Mouse (Mus musculus) erythroblast, embryonic 14.5 days (primary cell): ENCODE results near the gene Cfap69. TPM values are rescaled to one million over a fixed set of nuclear protein-coding genes. Genes with fewer than 3 reads are reported as not detected.
A peak's percentile ranks its signal among the peaks of the same experiment; 100 is the strongest.

Source experiments
- H3K27me3 ChIP-seq: 2 replicates; pipeline ENCODE4 v1.6.1; 2012; ENCODE audit warnings: inconsistent platforms; ENCODE audit not compliant: control insufficient read depth
- H3K36me3 ChIP-seq: 2 replicates; pipeline ENCODE4 v1.6.1; 2012; ENCODE audit warnings: mild to moderate bottlenecking, inconsistent platforms; ENCODE audit not compliant: control insufficient read depth
- H3K4me1 ChIP-seq: 2 replicates; pipeline ENCODE4 v1.6.1; 2012; ENCODE audit warnings: inconsistent platforms; ENCODE audit not compliant: control insufficient read depth
- H3K4me3 ChIP-seq: replicated peaks from 2 replicates; pipeline ENCODE3; 2012; ENCODE audit warnings: moderate library complexity, mild to moderate bottlenecking, inconsistent platforms
- H3K9me3 ChIP-seq: 2 replicates; pipeline ENCODE4 v1.6.1; 2012; ENCODE audit warnings: low read length, inconsistent platforms, mixed read lengths; ENCODE audit not compliant: control insufficient read depth
- GATA1 ChIP-seq: IDR thresholded peaks from 2 replicates; pipeline ENCODE4 v1.6.1; 2012; ENCODE audit warnings: low read length, inconsistent platforms, mixed read lengths
- TAL1 ChIP-seq: IDR thresholded peaks from 3 replicates; pipeline ENCODE4 v1.6.1; 2012; ENCODE audit warnings: low read length, inconsistent platforms, mixed read lengths
- polyA plus RNA-seq: library from polyadenylated mRNA; stranded (reverse); fragments of >175 nt; gene quantifications from 2 replicates; pipeline ENCODE4 v1.2.3, GENCODE M21; 2012

Cfap69 gene
- polyA plus RNA-seq, 1 experiment: 0.01 TPM

GRCm38 (mm10) chr5:5573749-5574317 lies 90.2 kb downstream of the Cfap69 start, which contains the start of gene Gm8773:
TSS of gene Gm8773 (plus strand) at chr5:5573799.
- Histone ChIP-seq H3K27me3 (peaks cover 7% of the 10 kb centered on the region), H3K36me3 (no peaks in the 10 kb centered on the region), H3K4me3 (peak within 1 kb of the TSS; percentile 49), H3K9me3 (no peaks in the 10 kb centered on the region), H3K4me1 (peaks cover 5% of the 10 kb centered on the region)
- TF ChIP-seq TAL1 (no peak), GATA1 (no peak)

- Histone ChIP-seq H3K4me3 (no peak overlapping the region), H3K36me3 (no peaks in the 10 kb centered on the region), H3K27me3 (no peaks in the 10 kb centered on the region), H3K4me1 (peaks cover 17% of the 10 kb centered on the region), H3K9me3 (no peaks in the 10 kb centered on the region; the same call in 1 of the 2 replicates)
- TF ChIP-seq GATA1 (no peak), TAL1 (no peak)
Measured at GRCm38 (mm10) chr5:5562435-5562834, 101.6 kb downstream of the Cfap69 start.

- H3K4me1 ChIP-seq: peaks cover 17% of the 10 kb centered on the region
- no peaks in the 10 kb centered on the region for H3K27me3 ChIP-seq
- no peaks in the 10 kb centered on the region for H3K36me3 ChIP-seq
- TF ChIP-seq GATA1: no peak
- TF ChIP-seq TAL1: no peak
- no peak overlapping the region for H3K4me3 ChIP-seq
- H3K9me3 ChIP-seq: no peaks in the 10 kb centered on the region; the same call in 1 of the 2 replicates
Measured at GRCm38 (mm10) chr5:5561041-5561706, 102.9 kb downstream of the Cfap69 start.

GRCm38 (mm10) chr5:5559798-5560197 lies 104.2 kb downstream of the Cfap69 start:
- no peaks in the 10 kb centered on the region; the same call in 1 of the 2 replicates for H3K9me3 ChIP-seq
- peaks cover 17% of the 10 kb centered on the region for H3K4me1 ChIP-seq
- TF ChIP-seq GATA1 (no peak), TAL1 (no peak)
- peaks cover 4% of the 10 kb centered on the region for H3K36me3 ChIP-seq
- peak overlapping the region; percentile 83 for H3K4me3 ChIP-seq
- no peaks in the 10 kb centered on the region for H3K27me3 ChIP-seq

- TF ChIP-seq TAL1: no peak
- no peak for TF ChIP-seq GATA1
- Histone ChIP-seq H3K9me3 (peaks cover 4% of the 10 kb centered on the region), H3K4me1 (peaks cover 17% of the 10 kb centered on the region), H3K36me3 (peaks cover 10% of the 10 kb centered on the region), H3K27me3 (no peaks in the 10 kb centered on the region), H3K4me3 (peak within 1 kb of the TSS; percentile 83)
Measured at GRCm38 (mm10) chr5:5559079-5559740, 104.8 kb downstream of the Cfap69 start, which contains the start of gene Gtpbp10. TSS of gene Gtpbp10 (minus strand) at chr5:5559538.

- Histone ChIP-seq H3K36me3 (peaks cover 31% of the 10 kb centered on the region), H3K9me3 (peaks cover 4% of the 10 kb centered on the region; the same call in 1 of the 2 replicates), H3K4me3 (no peak overlapping the region), H3K4me1 (no peaks in the 10 kb centered on the region), H3K27me3 (no peaks in the 10 kb centered on the region)
- no peak for TF ChIP-seq TAL1
- no peak for TF ChIP-seq GATA1
Measured at GRCm38 (mm10) chr5:5551110-5551509, 112.9 kb downstream of the Cfap69 start.

- Histone ChIP-seq H3K4me3 (no peak overlapping the region), H3K4me1 (no peaks in the 10 kb centered on the region), H3K36me3 (peaks cover 46% of the 10 kb centered on the region), H3K9me3 (no peaks in the 10 kb centered on the region), H3K27me3 (no peaks in the 10 kb centered on the region)
- TF ChIP-seq TAL1: no peak
Measured at GRCm38 (mm10) chr5:5540385-5540784, 123.7 kb downstream of the Cfap69 start.

GRCm38 (mm10) chr5:5539771-5540170 lies 124.3 kb downstream of the Cfap69 start:
- Histone ChIP-seq H3K27me3 (no peaks in the 10 kb centered on the region), H3K9me3 (no peaks in the 10 kb centered on the region), H3K4me1 (no peaks in the 10 kb centered on the region), H3K36me3 (peaks cover 45% of the 10 kb centered on the region), H3K4me3 (no peak overlapping the region)
- TF ChIP-seq GATA1 (no peak), TAL1 (no peak)

- Histone ChIP-seq H3K9me3 (no peaks in the 10 kb centered on the region), H3K27me3 (no peaks in the 10 kb centered on the region), H3K36me3 (peaks cover 19% of the 10 kb centered on the region), H3K4me1 (no peaks in the 10 kb centered on the region), H3K4me3 (no peak overlapping the region)
- no peak for TF ChIP-seq GATA1
- no peak for TF ChIP-seq TAL1
Measured at GRCm38 (mm10) chr5:5536131-5536530, 127.9 kb downstream of the Cfap69 start.
